In genomic region chr1:129589366-129590002, GRCm38 (mm10) we compare ENCODE assay signal across 22 mouse cellular contexts.
DNase-seq lines count a peak whose midpoint lies in the region; ATAC-seq lines count a peak whose summit lies in the region.
"Had no signal": no experiment of that assay in that cellular context is flagged by ENCODE, and none has a peak within 500 bp of the region (broad histone marks: within the 10 kb centered on the region; RNA-seq: fewer than 3 reads in every experiment).

No protein-coding gene starts in this region.

- no peak overlapping the region for H3K9ac ChIP-seq in kidney, embryonic 15.5 days
- no peak overlapping the region for H3K9ac ChIP-seq in kidney, embryonic 16.5 days (replicated peaks; ENCODE audit: low read length)
- H3K9ac ChIP-seq: heart, embryonic 15.5 days; hindbrain, embryonic 13.5 days; liver, embryonic 14.5 days; neural tube, embryonic 15.5 days had no signal

- no peaks in the 10 kb centered on the region for H3K9me3 ChIP-seq in kidney, embryonic 15.5 days (replicated peaks)
- H3K9me3 ChIP-seq in kidney, embryonic 16.5 days (ENCODE audit: low read length), result no peaks in the 10 kb centered on the region
- H3K9me3 ChIP-seq: heart, embryonic 15.5 days; hindbrain, embryonic 13.5 days; neural tube, embryonic 15.5 days had no signal

- H3K4me1 ChIP-seq in kidney, embryonic 15.5 days, result peaks cover 10% of the 10 kb centered on the region; the same call in 1 of the 2 replicates
- peaks cover 9% of the 10 kb centered on the region for H3K4me1 ChIP-seq in kidney, embryonic 16.5 days (ENCODE audit: insufficient read depth, low read length)
- H3K4me1 ChIP-seq: heart, embryonic 15.5 days; hindbrain, embryonic 13.5 days; neural tube, embryonic 15.5 days had no signal

- DNase-seq in cerebellum, adult 9-10 months, result peak; percentile 10
- no peak for DNase-seq in cerebellum, adult 8-10 months
- DNase-seq in layer of hippocampus, postnatal 14 days (ENCODE audit: low spot score in 2 of 2), result peak; percentile 17 to 40
- no peak for DNase-seq in layer of hippocampus, adult 11-12 months (ENCODE audit: low spot score)
- peak; percentile 69 for DNase-seq in NIH3T3 (ENCODE audit: low read depth)
- DNase-seq in right cerebral cortex, postnatal 36 days (ENCODE audit: low spot score in 2 of 2), result no peak
- DNase-seq: adrenal gland, postnatal 25 days; cerebellum, adult 11 months; heart, postnatal 36 days; kidney, adult 18-20 months; right cerebral cortex, postnatal 14 days; spleen, adult 18-20 months had no signal

- 38% methylated on average over 3 of the region's 3 CpGs for WGBS in kidney, embryonic 15.5 days
- WGBS in kidney, embryonic 16.5 days, result 40% methylated on average over 3 of the region's 3 CpGs

- no peaks in the 10 kb centered on the region for H3K36me3 ChIP-seq in kidney, embryonic 15.5 days
- H3K36me3 ChIP-seq in kidney, embryonic 16.5 days (ENCODE audit: insufficient read depth, low read length), result no peaks in the 10 kb centered on the region
- H3K36me3 ChIP-seq: heart, embryonic 15.5 days; hindbrain, embryonic 13.5 days; neural tube, embryonic 15.5 days had no signal

- 0 out of 2 replicates have a peak, but pooled peaks have one; percentile 22 for ATAC-seq in kidney, embryonic 15.5 days (replicated peaks; ENCODE audit: low FRiP score)
- ATAC-seq in kidney, embryonic 16.5 days (ENCODE audit: low FRiP score, low TSS enrichment), result no peak
- ATAC-seq: forebrain, embryonic 14.5 days; inflammation-experienced regulatory T-cells, adult 6 months had no signal

- no peak overlapping the region for H3K27ac ChIP-seq in kidney, embryonic 15.5 days
- no peak overlapping the region for H3K27ac ChIP-seq in kidney, embryonic 16.5 days (ENCODE audit: low read length)
- H3K27ac ChIP-seq: heart, embryonic 15.5 days; hindbrain, embryonic 13.5 days; left cerebral cortex, adult 2 months; liver, embryonic 14.5 days; neural tube, embryonic 15.5 days had no signal

- H3K27me3 ChIP-seq in kidney, embryonic 15.5 days, result no peaks in the 10 kb centered on the region
- H3K27me3 ChIP-seq in kidney, embryonic 16.5 days (ENCODE audit: insufficient read depth, low read length), result no peaks in the 10 kb centered on the region
- H3K27me3 ChIP-seq: heart, embryonic 15.5 days; hindbrain, embryonic 13.5 days; neural tube, embryonic 15.5 days had no signal

- H3K4me3 ChIP-seq in kidney, embryonic 15.5 days (replicated peaks), result no peak overlapping the region
- no peak overlapping the region for H3K4me3 ChIP-seq in kidney, embryonic 16.5 days (ENCODE audit: low read length)
- H3K4me3 ChIP-seq: heart, embryonic 15.5 days; hindbrain, embryonic 13.5 days; left cerebral cortex, adult 2 months; neural tube, embryonic 15.5 days had no signal

- H3K4me2 ChIP-seq in kidney, embryonic 15.5 days, result no peak overlapping the region
- no peak overlapping the region for H3K4me2 ChIP-seq in kidney, embryonic 16.5 days (replicated peaks; ENCODE audit: low read depth, low read length)
- H3K4me2 ChIP-seq: heart, embryonic 15.5 days; hindbrain, embryonic 13.5 days; midbrain, embryonic 11.5 days; neural tube, embryonic 15.5 days had no signal

Comparison
In these comparisons a context has a peak if more than half of its experiments do, and no peak if none do; other contexts are left out.
1. DNase-seq: peak in cerebellum, adult 9-10 months (single experiment), layer of hippocampus, postnatal 14 days (2 of 2) and NIH3T3 (single experiment); none in cerebellum, adult 8-10 months (single experiment), layer of hippocampus, adult 11-12 months (single experiment) and right cerebral cortex, postnatal 36 days (0 of 2).